Mouse (Mus musculus): ENCODE data around the gene Rab30.

The Rab30 gene

DNA sequence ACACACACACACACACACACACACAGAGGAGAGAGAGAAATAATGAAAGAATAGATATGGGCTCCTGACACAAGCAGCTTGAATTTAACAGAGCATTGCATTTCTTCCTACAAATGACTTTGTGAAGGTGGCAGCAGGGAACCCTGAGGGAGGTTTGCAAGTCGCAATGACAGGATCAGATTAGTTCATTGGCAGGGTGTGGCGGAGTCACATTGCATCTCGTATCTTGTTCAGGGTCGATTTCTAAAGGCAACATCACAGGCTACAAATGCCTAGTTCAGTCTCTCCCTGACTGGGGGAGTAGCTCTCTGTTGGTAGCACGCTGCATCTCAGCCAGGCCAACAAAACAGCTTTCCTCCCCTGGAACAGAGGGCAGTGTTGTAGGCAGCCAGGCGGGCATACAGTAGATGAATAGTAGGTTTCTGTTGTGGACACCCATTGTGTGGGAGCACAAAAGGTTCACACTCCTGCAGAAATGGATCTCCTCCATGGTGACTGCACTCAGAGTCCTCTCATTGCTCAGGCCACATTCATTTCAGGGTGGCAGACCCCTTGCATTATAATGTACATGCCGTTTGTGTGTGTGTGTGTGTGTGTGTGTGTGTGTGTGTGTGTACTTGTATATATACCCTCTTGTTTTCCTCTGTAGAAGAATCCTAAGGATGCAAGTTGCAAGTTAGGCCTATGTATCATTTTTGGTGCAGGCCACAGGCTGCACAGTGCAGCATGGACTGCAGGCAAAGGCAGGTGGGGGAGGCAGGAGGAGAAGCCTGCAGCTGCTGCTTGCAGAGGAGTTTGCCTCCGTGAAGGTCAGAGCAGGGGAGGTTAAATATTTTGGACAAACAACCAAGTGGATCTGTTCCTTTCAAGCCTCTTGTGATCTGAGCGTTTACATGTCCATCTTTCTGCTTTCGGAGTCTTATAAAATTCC lies 58.5 kb downstream of the Rab30 start:
- no peak for DNase-seq (ENCODE audit: low spot score)

DNA sequence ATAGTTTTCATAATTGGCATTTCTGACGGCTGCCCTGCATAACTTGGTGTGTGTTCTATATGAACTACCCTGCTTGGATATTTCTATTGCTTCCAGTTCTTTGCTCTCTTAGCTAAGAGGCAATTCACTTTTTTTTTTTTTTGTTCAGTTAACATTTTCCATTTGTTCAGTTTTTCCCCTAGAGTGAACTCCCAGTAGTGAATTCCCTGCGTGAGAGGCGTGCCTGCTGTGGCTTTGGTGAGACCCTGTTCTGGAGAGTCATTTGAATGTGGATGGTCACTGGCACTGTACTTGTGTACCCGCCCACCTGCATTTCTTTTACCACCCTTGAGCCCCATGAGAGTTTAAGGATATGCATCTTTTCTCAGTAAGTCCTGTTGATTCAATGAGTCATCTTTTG lies 60.8 kb downstream of the Rab30 start:
- DNase-seq (ENCODE audit: low spot score) = no peak

DNA sequence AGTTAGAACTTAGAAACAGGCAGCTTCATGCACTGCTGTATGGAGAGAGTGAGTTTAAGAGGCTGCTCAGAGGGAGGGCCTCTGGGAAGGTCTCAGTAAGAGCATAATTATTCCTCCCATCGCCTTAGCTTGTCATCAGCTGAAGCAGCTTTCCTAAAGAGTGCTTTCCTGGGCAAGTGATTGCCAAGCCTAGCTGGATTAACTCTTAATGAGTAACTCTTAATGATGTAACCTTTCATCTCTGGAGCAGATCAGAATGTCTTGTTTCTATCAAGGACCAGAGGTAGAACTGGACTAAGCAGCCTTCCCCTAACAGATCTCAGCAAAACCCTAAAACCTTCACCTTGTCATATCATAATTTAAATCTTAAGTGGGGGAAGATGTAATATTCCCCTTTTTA lies 61.8 kb downstream of the Rab30 start:
- DNase-seq (ENCODE audit: low spot score) = no peak

DNA sequence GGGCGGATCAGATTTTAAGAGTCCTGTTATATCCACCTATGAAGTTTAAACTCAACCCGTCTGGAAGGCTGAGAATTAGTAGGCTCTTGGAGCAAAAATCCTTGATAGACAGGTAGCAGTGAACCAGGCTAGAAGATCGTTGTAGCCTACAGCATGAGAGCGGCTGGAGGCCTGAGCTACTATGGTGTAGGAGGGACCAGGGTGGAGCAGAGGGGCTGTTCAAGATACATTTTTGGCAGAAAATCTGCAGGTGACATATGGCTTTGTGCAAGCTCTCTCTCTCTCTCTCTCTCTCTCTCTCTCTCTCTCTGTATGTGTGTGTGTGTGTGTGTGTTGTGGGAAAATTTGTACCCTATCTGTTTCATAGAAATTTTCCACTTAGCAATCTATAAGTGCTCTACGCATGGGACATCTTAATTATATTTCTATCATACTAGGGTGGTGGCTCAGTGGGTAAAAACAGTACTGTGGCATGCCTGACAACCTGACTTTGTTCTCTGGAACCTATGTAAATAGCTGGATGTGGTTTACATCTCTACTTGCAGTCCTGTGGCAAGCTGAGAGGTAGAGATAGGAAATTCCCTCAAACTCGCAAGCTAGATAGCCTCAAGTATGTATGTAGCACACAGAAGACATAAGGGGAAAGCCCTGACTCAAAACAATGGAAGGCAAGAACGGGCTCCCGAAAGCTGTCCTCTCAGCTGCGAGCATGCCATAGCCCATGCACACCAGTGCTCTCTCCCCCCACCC lies 63.7 kb downstream of the Rab30 start:
- no peak for DNase-seq (ENCODE audit: low spot score)

DNA sequence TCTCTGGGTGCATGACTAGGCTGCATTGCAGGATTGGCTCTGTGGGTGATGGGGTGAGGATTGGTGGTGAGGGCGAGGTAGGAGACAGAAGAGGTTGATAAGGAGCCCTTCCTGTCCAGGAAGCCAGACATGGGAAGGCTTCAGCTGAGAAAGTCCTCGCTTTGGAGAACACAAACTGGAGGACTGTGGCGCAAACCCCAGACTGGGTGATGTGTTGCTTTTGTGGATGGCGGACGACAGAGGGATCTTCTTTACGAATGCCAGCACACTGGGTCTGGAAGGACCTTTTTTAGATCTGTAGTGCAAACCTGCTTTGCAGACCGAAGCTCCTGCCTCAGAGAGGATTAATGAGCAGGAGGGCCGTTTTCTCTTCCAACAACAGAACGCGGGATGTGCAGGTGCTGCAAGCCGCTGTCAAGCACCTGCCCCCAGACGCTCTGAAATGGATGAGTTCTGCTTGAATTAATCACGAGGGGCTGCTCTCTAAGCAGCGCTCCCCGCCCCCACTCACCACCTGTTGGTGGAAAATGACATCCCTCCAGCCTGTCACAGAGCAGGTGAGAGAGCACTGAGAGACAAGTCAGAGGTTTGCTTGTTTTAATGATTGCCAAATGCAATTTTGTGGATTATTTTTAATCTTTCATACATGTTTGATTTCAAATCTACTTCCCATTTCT lies 65.2 kb downstream of the Rab30 start:
- DNase-seq (ENCODE audit: low spot score) = no peak

DNA sequence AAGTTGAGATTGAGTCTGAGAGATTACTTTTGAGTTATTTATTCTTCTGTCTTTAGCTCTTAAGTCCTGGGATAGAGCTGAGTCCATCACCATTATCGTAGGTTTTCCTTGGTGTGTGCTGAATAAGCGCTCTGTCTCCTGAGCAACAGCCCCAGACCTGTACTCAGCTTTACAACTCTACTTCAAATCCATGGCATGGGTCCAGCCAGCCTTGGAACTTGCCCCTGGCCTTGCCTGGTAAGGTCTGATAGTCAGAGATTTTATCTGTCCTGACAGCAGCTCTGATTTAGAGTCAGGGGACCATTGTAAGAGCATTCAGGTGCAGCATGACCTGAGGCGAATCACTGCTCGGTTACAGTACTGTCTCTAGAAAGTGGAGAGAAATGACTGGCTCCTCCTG lies 66.1 kb downstream of the Rab30 start:
- no peak for DNase-seq (ENCODE audit: low spot score)

DNA sequence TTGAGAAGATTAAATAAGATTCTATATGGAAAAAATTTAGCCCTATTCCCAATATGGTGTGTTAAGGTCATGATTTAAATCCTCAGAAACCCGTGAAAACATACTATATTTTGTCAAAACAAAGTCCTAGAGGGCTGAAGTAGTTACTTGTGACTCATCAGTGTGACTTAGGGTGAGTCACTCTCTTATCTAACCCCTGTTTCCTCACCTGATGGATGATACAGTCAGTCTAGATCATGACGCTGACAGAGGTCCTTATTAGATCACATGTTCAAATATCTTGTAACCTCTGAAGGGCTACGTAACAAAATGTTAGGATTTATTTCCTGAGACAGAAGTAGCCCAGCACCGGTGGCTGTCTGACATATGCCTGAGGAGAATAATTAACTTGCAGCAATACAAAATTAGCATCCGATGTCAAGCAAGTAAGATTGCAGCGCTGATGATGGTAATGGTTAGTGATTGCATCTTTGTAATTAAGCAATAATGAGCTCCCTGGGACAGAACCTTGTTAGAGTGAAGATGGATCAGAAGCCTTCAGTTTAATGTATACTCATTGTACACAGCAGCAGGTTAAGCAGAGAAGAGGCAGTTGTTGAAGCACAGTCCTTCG lies 70.4 kb downstream of the Rab30 start:
- no peak for DNase-seq (ENCODE audit: low spot score)

DNA sequence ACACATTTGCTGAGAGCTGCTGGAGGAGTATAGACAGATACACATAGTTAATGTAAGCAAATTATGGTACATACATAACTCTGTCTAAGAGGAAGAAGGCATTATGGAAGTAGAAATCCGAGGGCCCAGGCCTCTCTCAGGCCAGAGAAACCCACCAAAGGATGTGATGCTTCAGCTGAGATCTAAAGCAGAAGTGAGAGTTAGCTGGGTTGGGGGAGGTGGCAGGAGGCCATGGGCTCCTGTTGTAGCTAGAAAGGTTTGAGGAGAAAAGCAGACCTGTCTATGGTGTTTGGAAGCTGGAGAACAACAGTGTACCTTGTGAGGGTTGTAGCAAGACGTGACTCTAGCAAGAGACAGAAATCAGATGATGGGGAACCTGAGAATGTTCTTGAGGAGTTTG lies 75.8 kb downstream of the Rab30 start:
- DNase-seq (ENCODE audit: low spot score) = peak; percentile 21

DNA sequence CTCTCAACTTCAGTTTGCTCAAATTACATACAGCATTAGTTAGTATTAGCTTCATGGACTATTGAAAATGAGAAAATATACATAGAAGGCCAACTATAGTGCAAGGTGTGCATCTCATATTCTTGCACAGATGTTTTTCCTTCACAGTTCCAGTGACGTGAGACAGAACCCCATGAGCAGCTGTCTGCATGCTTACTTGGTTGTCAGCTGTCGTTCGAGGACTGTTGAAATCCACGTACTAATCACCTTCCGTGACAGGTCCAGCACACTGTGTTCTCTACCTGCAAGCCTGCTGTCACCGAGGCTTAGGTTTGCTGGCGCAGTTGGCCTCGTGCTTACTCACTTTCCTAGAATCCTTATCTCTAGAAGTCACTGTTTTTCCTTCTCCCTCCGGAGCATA lies 76.5 kb downstream of the Rab30 start:
- DNase-seq (ENCODE audit: low spot score) = no peak

DNA sequence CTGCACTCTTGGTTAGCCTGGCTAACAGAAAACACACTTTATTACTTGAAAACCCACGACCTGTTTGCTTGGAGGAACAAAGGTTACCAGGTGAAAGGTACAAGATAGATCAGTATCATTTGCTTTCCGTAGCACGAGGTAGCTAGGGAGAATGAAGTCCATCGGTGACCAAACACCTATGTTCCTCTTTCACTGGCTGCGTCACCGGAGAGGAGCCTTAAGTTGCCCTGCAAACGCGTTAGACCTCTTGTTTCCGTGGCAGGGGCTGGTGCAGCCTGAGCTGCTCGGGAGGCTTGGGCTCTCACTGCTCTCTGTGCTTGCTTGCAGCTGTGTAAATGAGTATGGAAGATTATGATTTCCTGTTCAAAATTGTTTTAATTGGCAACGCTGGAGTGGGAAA lies 78.3 kb downstream of the Rab30 start:
- peak; percentile 23 for DNase-seq (ENCODE audit: low spot score)

DNA sequence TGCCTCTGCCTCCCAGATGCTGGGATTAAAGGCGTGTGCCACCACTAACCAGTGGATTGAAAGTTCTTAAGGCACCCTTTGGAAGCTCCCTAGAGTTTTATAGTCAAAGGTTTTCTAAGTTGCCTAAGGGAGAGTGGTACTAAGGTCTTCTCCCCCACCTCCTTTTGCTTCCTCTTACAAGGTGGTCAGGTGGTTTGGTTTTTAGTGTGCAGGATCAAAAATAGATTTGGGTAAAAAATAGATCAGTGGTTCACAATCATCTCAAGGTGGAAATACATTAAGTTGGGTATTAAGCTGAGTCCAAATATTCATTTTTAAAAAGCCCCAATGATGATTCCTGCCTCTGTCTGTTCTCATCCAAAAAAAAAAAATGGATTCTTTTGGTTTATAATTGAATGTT lies 79.0 kb downstream of the Rab30 start:
- no peak for DNase-seq (ENCODE audit: low spot score)

DNA sequence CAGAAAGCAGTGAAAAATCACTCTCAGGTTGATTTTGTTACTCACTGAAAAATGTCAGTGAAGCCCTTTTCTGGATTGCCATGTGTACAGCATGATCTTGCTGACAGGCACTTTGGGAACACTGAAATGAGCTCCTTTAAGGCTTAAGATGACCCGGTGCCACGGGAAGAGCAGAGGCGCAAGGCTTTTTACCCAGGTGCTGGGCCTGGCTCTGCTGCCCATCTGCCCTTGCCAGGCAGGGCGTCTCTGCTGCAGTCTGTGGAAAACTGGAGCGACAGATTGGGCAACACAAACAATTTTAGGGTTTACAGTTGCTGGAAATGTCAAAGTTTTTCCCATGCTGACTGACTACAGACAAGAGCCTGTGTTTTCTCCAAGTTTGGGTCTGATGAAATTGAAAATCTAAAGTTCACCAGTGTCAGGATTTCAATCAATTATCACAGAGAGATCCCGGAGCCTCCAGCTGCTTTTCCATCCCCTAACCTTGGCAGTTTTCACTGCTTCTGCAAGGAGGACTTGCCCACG lies 79.6 kb downstream of the Rab30 start:
- DNase-seq (ENCODE audit: low spot score) = no peak

DNA sequence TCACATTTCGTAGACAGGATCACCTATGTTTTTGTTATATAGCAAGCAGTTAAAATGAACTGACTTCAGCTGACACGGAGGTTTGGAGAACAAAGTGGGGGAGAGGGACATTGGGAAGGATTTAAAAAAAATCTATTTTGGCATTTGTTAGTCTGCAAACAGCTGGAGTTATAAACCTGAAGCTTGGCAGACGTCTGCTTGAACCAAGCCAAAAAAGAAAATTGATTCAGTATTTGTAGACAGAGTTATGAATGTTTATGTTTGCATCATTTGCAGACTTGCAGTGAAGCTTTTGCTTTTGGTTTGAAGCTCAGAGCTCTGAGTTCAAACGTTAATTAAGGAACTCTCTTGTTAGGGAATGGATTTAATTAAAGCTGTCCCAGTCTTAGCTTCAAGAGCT lies 80.5 kb downstream of the Rab30 start:
- DNase-seq (ENCODE audit: low spot score) = no peak

DNA sequence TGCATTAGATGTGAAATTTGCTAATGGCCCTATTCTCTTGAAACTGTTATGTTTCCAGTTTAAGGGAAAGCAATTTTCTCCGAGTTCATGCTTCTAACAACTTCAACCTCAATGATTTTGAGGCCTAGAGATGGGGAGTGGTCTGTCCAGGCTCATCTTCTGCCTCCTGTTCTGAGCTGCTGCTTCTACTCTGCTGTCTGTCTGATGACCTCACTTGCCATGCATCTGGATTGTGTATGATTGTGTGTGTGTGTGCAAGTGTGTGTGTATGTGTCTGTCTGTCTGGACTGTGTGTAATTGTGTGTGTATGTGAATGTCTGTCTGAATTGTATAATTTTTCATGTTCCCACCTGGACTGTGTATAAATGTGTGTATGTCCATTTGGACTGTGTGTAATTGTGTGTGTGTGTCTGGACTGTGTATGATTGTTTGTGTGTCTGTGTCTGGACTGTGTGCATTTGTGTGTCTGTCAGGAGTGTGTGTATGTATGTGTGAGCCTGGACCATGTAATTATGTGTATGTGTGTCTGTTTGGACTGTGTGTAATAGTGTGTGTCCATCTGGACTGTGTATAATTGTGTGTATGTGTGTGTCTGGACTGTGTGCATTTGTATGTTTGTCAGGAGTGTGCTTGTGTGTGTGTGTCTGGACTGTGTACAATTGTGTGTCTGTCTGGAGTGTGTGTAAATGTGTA lies 81.2 kb downstream of the Rab30 start:
- DNase-seq (ENCODE audit: low spot score) = no peak

DNA sequence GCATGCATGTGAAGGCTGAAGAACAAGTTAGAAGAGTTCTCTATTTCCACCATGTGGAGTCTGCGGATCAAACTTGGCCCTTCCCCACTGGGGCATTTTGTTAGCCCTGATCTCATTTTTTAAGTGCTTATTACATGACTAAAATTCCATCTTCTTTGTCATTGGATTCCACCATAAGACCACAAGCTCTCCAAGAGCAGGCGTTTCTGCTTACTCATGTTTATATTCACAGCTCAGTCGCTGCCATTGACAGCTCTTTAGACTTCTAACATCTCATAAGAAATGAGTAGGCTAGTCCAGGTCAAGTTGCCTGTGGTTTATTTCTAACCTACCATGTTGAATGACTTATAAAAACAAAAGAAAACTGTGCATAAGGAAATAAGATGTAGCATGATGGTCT lies 84.8 kb downstream of the Rab30 start:
- no peak for DNase-seq (ENCODE audit: low spot score)

DNA sequence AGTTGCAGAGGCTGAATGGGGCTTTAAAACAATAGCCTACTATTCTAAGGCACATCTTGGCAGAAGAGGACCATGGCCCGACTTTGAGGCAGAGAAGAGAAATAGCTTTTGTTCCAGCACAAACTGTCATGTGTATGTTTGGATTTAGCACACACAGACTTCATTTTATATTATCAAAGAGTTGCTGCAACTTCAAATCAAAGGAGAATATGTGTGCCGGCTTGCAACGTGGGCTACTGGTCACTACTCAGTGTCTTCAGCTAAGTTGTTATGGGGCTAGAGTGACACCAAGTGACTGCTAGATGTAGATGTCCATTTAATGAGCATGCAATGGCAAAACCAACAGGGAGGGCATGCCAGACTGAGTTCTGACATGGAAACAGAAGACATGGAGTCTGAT lies 86.6 kb downstream of the Rab30 start:
- no peak for DNase-seq (ENCODE audit: low spot score)

DNA sequence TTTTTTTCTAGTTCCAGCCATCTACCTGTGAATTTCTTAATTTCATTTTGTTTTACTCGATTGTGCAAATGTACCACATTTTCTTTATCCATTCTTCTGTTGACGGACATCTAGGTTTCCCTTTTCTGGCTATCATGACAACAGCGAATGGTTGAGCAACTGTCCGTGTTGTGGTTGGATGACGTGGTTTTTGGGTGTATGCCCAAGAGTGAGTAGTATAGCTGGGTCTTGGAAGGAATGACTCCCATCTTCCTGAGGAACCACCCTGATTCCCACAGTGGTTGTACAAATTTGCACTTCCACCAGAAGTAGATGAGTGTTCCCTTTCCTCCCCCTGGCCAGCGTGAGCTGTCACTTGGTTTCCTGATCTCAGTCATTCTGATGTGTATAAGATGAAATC lies 91.0 kb downstream of the Rab30 start:
- no peak for DNase-seq (ENCODE audit: low spot score)

DNA sequence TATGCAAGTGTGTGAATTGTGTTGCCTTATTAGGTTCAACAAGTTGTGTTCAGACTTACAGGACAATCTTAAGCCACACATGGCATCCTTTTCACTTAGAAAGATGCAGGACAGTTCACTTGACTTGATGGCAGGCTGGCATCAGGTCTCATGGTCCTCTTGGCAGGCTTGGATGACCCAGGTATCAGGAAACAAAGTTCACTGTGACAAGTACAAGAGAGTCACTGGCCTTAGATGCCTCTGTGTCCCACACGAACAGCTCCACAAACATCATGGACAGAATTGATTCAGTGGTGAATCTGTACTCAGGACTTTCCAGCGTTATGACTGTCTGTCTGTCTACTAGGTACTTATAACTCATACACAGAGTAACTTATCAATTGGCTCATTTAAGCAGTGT lies 93.0 kb downstream of the Rab30 start:
- DNase-seq (ENCODE audit: low spot score) = no peak

DNA sequence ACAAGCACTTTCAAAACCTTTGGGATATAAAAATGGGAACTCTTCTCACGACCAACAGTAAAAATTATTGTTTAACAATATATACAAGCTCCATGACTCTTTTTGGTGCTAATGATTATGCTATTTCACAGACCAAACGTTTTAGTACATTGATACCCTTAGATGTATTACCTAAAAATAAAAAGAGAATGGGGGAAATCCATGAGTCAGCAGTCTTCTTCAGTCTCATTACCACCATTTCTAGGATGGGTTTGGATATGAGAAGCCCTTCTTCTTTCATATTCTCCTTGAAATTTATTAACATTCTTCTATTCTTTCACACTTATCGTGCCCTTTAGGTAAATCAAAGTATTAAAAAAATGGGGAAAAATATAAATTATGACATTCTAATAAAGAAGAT lies 95.0 kb downstream of the Rab30 start:
- no peak for DNase-seq (ENCODE audit: low spot score)

DNA sequence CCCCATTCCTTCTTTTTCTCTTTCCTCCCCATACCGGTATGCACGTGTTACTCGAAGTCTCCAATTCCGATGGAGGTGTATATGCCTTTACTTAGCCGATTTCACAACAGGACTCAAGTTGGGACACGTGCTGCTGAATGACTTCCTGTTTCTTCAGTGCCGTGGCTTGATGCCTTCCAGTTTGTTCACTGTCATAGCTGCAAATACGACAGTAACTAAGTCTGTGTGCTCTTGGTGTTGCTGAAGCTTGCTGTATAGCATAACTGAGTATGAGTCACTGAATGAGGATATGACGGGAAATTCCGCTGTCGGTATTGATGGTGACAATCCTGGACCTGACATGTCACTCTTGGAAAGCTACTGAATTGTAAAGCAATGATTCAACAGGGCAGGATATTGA lies 95.8 kb downstream of the Rab30 start:
- no peak for DNase-seq (ENCODE audit: low spot score)

DNA sequence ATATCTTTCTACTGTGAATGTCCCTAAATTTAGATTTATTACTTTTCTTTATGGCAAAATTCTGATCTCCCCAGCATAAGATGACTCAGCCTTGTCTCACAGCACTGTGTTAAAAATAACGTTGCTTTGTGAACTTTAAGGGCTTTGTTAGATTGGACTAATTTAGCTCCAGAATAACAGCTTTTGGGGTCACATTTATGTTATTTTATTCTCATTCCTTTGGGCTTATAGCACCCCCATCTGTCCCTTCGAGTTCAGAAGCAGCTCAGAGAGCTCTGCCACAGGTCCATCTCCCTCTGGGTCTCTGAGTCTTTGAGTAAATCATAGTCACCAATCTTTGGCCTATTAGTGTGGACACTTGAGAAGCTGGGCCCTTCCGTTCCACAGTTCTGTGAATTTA lies 96.5 kb downstream of the Rab30 start:
- DNase-seq (ENCODE audit: low spot score) = no peak

DNA sequence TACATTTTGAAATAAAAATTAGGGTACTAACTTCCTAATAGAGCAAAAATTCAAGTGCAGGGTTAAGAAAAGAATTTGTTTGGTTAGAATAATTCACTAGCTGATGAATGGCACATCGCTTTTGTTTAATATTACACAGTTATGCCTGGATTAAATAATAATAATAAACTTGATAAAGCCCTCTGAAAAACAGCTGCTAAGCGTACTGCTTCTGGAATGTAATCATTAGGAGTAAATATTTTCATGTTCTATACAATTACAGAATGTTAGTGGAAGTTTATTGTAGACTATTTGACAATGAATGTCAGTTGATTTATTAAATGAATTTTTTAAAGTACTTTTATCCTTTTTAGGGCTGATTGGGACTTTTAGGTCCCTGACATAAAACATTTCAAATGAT lies 100.9 kb downstream of the Rab30 start:
- DNase-seq (ENCODE audit: low spot score) = no peak

Measured in spleen, adult 12 weeks (tissue).